Mouse (Mus musculus) liver, embryonic 18 days (tissue): ENCODE data around the gene Arfrp1. TPM values are rescaled to one million over a fixed set of nuclear protein-coding genes. Genes with fewer than 3 reads are reported as not detected.

Experiments used
- polyA plus RNA-seq: library from polyadenylated mRNA; depleted of rRNA; stranded (reverse); fragments of >200 nt; gene quantifications from 2 replicates; pipeline ENCODE4 v1.2.3, GENCODE M21; 2012; rRNA removed

Arfrp1 gene
- polyA plus RNA-seq, result 18.3 and 21.0 TPM in 2 replicates

GRCm38 (mm10) chr2:181364860-181365596 lies at the start of gene Arfrp1, which contains the start of gene Zgpat:
TSS of gene Arfrp1 (minus strand) at chr2:181365404.
TSS of gene Zgpat (plus strand) at chr2:181364928.

DNA sequence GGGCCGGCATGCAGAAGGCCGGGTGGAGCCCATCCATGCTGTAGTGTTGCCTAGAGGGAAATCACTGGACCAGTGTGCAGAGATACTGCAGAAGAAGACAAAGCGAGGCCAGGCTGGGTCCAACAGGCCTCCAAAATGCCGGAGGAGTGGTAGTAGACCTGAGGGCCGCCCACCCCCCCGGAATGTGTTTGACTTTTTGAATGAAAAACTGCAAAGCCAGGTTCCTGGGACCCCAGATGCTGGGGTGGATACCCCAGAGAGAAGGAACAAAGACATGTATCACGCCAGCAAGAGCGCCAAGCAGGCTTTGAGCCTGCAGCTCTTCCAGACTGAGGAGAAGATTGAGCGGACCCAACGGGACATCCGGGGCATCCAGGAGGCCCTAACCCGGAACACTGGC lies 14.6 kb upstream of the Arfrp1 start, which contains the start of gene Lime1:
Gene Lime1, plus strand, starts transcription at position 301 of the 400 bp plus-strand sequence.

GRCm38 (mm10) chr2:181319248-181320102 lies 45.7 kb downstream of the Arfrp1 start, which contains the start of gene Rtel1:
TSS of gene Rtel1 (plus strand) at chr2:181319739.

GRCm38 (mm10) chr2:181314080-181314810 lies 51.0 kb downstream of the Arfrp1 start, which contains the start of gene Stmn3:
TSS of gene Stmn3 (minus strand) at chr2:181314500.

Other genes with a start within 250 kb of the Arfrp1 start
- 0.01 and 0.02 TPM in 2 replicates for gene Kcnq2, start 230.1 kb downstream of the Arfrp1 start, polyA plus RNA-seq
- gene Eef1a2, start 208.4 kb downstream of the Arfrp1 start, polyA plus RNA-seq, result 0.01 TPM in 1 of 2 replicates, not detected in the other
- 55.6 and 57.3 TPM in 2 replicates for gene Ppdpf, start 178.2 kb downstream of the Arfrp1 start, polyA plus RNA-seq
- 0.23 TPM in 2 replicates for gene Ptk6, start 162.6 kb downstream of the Arfrp1 start, polyA plus RNA-seq
- gene Srms, start 152.2 kb downstream of the Arfrp1 start, polyA plus RNA-seq, result 0.46 and 0.74 TPM in 2 replicates
- gene Fndc11, start 145.4 kb downstream of the Arfrp1 start, polyA plus RNA-seq, result 0.08 and 0.10 TPM in 2 replicates
- gene Helz2, start 123.4 kb downstream of the Arfrp1 start, polyA plus RNA-seq, result 17.9 and 19.5 TPM in 2 replicates
- gene Gmeb2, start 77.4 kb downstream of the Arfrp1 start, polyA plus RNA-seq, result 10.0 and 10.9 TPM in 2 replicates
- 0.02 and 0.05 TPM in 2 replicates for gene Stmn3, start 50.9 kb downstream of the Arfrp1 start, polyA plus RNA-seq
- 22.6 and 25.0 TPM in 2 replicates for gene Rtel1, start 45.7 kb downstream of the Arfrp1 start, polyA plus RNA-seq
- 9.7 and 10.8 TPM in 2 replicates for gene Zgpat, start 476 bp downstream of the Arfrp1 start, polyA plus RNA-seq
- 10.6 and 12.7 TPM in 2 replicates for gene Lime1, start 14.7 kb upstream of the Arfrp1 start, polyA plus RNA-seq
- 2.8 and 3.5 TPM in 2 replicates for gene Zbtb46, start 94.0 kb upstream of the Arfrp1 start, polyA plus RNA-seq
- not detected in 2 replicates for gene Abhd16b, start 127.8 kb upstream of the Arfrp1 start, polyA plus RNA-seq
- gene Tpd52l2, start 131.7 kb upstream of the Arfrp1 start, polyA plus RNA-seq, result 32.5 and 33.9 TPM in 2 replicates
- gene Dnajc5, start 155.1 kb upstream of the Arfrp1 start, polyA plus RNA-seq, result 14.9 and 17.4 TPM in 2 replicates
- 40.3 and 46.7 TPM in 2 replicates for gene Uckl1, start 219.5 kb upstream of the Arfrp1 start, polyA plus RNA-seq
- 17.8 and 22.9 TPM in 2 replicates for gene Prpf6, start 226.5 kb upstream of the Arfrp1 start, polyA plus RNA-seq
- 12.5 and 13.4 TPM in 2 replicates for gene Zfp512b, start 227.4 kb upstream of the Arfrp1 start, polyA plus RNA-seq
- 3.4 and 3.6 TPM in 2 replicates for gene Samd10, start 233.8 kb upstream of the Arfrp1 start, polyA plus RNA-seq